In the genomic region with DNA sequence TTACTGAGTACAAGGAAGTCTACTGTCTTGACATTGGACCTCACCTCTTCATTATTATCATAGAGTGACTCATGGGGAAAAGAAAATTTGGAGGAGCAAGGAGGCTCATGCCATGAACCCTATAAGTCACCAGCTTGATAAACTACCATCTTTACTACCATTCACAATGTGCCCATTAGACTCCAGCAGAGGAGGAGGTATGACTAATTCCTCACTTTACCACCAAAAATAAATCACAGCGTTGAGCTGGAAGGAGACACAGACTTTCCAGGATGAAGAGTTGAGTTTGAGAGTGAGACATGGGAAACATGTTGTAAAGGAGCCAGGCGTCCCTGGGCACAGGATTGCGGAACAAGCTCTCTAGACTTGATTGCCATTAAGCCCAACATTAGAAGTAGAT, we compare ENCODE assay signal across 22 mouse cellular contexts.
DNase-seq lines count a peak whose midpoint lies in the region; ATAC-seq lines count a peak whose summit lies in the region.
"Had no signal": no experiment of that assay in that cellular context is flagged by ENCODE, and none has a peak within 500 bp of the region (broad histone marks: within the 10 kb centered on the region; RNA-seq: fewer than 3 reads in every experiment).

No protein-coding gene starts in this region.

- H3K27ac ChIP-seq in forebrain, embryonic 13.5 days = no peak overlapping the region
- H3K27ac ChIP-seq: embryonic facial prominence, embryonic 10.5 days; embryonic facial prominence, embryonic 12.5 days; forebrain, embryonic 10.5 days; forebrain, embryonic 12.5 days; forebrain, embryonic 15.5 days had no signal

- no peak overlapping the region for H3K9ac ChIP-seq in forebrain, embryonic 13.5 days
- H3K9ac ChIP-seq: embryonic facial prominence, embryonic 12.5 days; forebrain, embryonic 12.5 days; forebrain, embryonic 15.5 days; forebrain, postnatal 0 days had no signal

- H3K36me3 ChIP-seq in forebrain, embryonic 13.5 days (ENCODE audit: poor library complexity, severe bottlenecking) = no peaks in the 10 kb centered on the region
- H3K36me3 ChIP-seq: embryonic facial prominence, embryonic 10.5 days; embryonic facial prominence, embryonic 12.5 days; forebrain, embryonic 10.5 days; forebrain, embryonic 12.5 days; forebrain, embryonic 15.5 days had no signal

- intact Hi-C loops in gastrocnemius, postnatal 36 days (cut with DNase I) = no loop called here

- ATAC-seq in forebrain, embryonic 13.5 days = no peak
- ATAC-seq: forebrain, embryonic 15.5 days; forebrain, postnatal 0 days had no signal

- no peaks in the 10 kb centered on the region for H3K27me3 ChIP-seq in forebrain, embryonic 13.5 days
- H3K27me3 ChIP-seq: embryonic facial prominence, embryonic 12.5 days; forebrain, embryonic 12.5 days; forebrain, embryonic 15.5 days had no signal

- DNase-seq in 3134 (ENCODE audit: extremely low read depth, insufficient read length, low spot score) = peak; percentile 11
- DNase-seq in 3T3-L1 (ENCODE audit: low read depth, low spot score) = peak; percentile 78
- DNase-seq in NIH3T3 (ENCODE audit: low read depth) = peak; percentile 81
- DNase-seq in fibroblast of lung, adult 2 months (ENCODE audit: low read depth) = peak; percentile 45
- DNase-seq in cerebellum, adult 9-10 months = no peak
- DNase-seq in heart, adult 9 months (ENCODE audit: low spot score in 2 of 2) = no peak
- no peak for DNase-seq in gastrocnemius, postnatal 36 days
- DNase-seq: adrenal gland, adult 8-10 months; adrenal gland, postnatal 14 days; adrenal gland, postnatal 36 days; cerebellum, adult 11 months; cerebellum, adult 18-20 months; cerebellum, adult 8-10 months; cerebellum, postnatal 10 days; cerebellum, postnatal 25 days; forebrain, postnatal 0 days had no signal

- H3K4me2 ChIP-seq in forebrain, embryonic 13.5 days = no peak overlapping the region
- H3K4me2 ChIP-seq: embryonic facial prominence, embryonic 12.5 days; forebrain, embryonic 12.5 days; forebrain, embryonic 15.5 days had no signal

- H3K4me1 ChIP-seq in forebrain, embryonic 13.5 days = no peaks in the 10 kb centered on the region

- WGBS in forebrain, embryonic 13.5 days = 91% methylated on average over 3 of the region's 3 CpGs

- no peaks in the 10 kb centered on the region for H3K9me3 ChIP-seq in forebrain, embryonic 13.5 days (replicated peaks)
- H3K9me3 ChIP-seq: embryonic facial prominence, embryonic 10.5 days; embryonic facial prominence, embryonic 12.5 days; forebrain, embryonic 10.5 days; forebrain, embryonic 12.5 days; forebrain, embryonic 15.5 days had no signal

- no peak overlapping the region for H3K4me3 ChIP-seq in forebrain, embryonic 13.5 days
- H3K4me3 ChIP-seq: embryonic facial prominence, embryonic 10.5 days; embryonic facial prominence, embryonic 12.5 days; forebrain, embryonic 10.5 days; forebrain, embryonic 12.5 days; forebrain, embryonic 15.5 days had no signal

Comparison
In these comparisons a context has a peak if more than half of its experiments do, and no peak if none do; other contexts are left out.
1. DNase-seq: peak in 3134 (single experiment), 3T3-L1 (single experiment), NIH3T3 (single experiment) and fibroblast of lung, adult 2 months (single experiment); none in cerebellum, adult 9-10 months (single experiment), heart, adult 9 months (0 of 2) and gastrocnemius, postnatal 36 days (0 of 2).